Mouse (Mus musculus) embryonic fibroblast, embryonic 13.5 days (primary cell): ENCODE results near the gene Olfr896-ps1. TPM values are rescaled to one million over a fixed set of nuclear protein-coding genes. Genes with fewer than 3 reads are reported as not detected.

Experiments used
- H3K27ac ChIP-seq: 2 replicates; pipeline ENCODE4 v1.5.1; 2012; ENCODE audit warnings: low read length, control low read depth, inconsistent platforms; ENCODE audit not compliant: insufficient read depth
- H3K4me1 ChIP-seq: 2 replicates; pipeline ENCODE4 v1.6.1; 2011; ENCODE audit warnings: low read length; ENCODE audit not compliant: control insufficient read depth, insufficient read depth
- H3K4me3 ChIP-seq: 2 replicates; pipeline ENCODE4 v1.5.1; 2011; ENCODE audit warnings: mild to moderate bottlenecking, control low read depth, low read length; ENCODE audit not compliant: insufficient read depth
- CTCF ChIP-seq: IDR thresholded peaks from 2 replicates; pipeline ENCODE4 v1.5.1; 2011; ENCODE audit warnings: mild to moderate bottlenecking, control low read depth, low read length, moderate library complexity, borderline replicate concordance; ENCODE audit not compliant: insufficient read depth
- POLR2A ChIP-seq: IDR thresholded peaks from 2 replicates; pipeline ENCODE4 v1.6.1; 2011; ENCODE audit warnings: low read depth, mild to moderate bottlenecking, control low read depth, low read length, moderate library complexity
- polyA plus RNA-seq: library from polyadenylated mRNA; stranded (reverse); fragments of >200 nt; gene quantifications from 2 replicates; pipeline ENCODE4 v1.2.4, GENCODE M21; 2011; ENCODE audit warnings: low read depth; ENCODE audit not compliant: missing spikeins, insufficient read length

Olfr896-ps1 gene
- polyA plus RNA-seq = not detected in 2 replicates

GRCm38 (mm10) chr9:38290807-38291206 is at the start of gene Olfr896-ps1:
Gene Olfr896-ps1 (plus strand): TSS chr9:38291107.
- Histone ChIP-seq H3K4me1 (no peaks in the 10 kb centered on the region), H3K27ac (no peak within 1 kb of the TSS), H3K4me3 (no peak within 1 kb of the TSS)
- no peak for TF ChIP-seq CTCF
- no peak for TF ChIP-seq POLR2A

- H3K27ac ChIP-seq = no peak within 1 kb of the TSS
- H3K4me1 ChIP-seq = no peaks in the 10 kb centered on the region
- no peak for TF ChIP-seq POLR2A
- no peak for TF ChIP-seq CTCF
- H3K4me3 ChIP-seq = no peak within 1 kb of the TSS
Measured at GRCm38 (mm10) chr9:38252474-38252873, 38.4 kb upstream of the Olfr896-ps1 start, which contains the start of gene Olfr143. Gene Olfr143 (plus strand): TSS chr9:38252774.

- no peak for TF ChIP-seq CTCF
- no peak for TF ChIP-seq POLR2A
- H3K4me3 ChIP-seq = no peak within 1 kb of the TSS
- no peaks in the 10 kb centered on the region for H3K4me1 ChIP-seq
- H3K27ac ChIP-seq = no peak within 1 kb of the TSS
Measured at GRCm38 (mm10) chr9:38267551-38267950, 23.4 kb upstream of the Olfr896-ps1 start, which contains the start of gene Olfr895. Gene Olfr895 (plus strand): TSS chr9:38267851.

GRCm38 (mm10) chr9:38328760-38329159 is 37.9 kb downstream of the Olfr896-ps1 start, which contains the start of gene Olfr25:
Gene Olfr25 (plus strand): TSS chr9:38329060.
- Histone ChIP-seq H3K4me1 (no peaks in the 10 kb centered on the region), H3K4me3 (no peak within 1 kb of the TSS), H3K27ac (no peak within 1 kb of the TSS)
- TF ChIP-seq POLR2A (no peak), CTCF (no peak)

Other genes starting within 250 kb of the Olfr896-ps1 start
- not detected in 2 replicates for gene Olfr884, start 244.6 kb upstream of the Olfr896-ps1 start, polyA plus RNA-seq
- gene Olfr885, start 229.8 kb upstream of the Olfr896-ps1 start, polyA plus RNA-seq = not detected in 2 replicates
- not detected in 2 replicates for gene Olfr887, start 207.0 kb upstream of the Olfr896-ps1 start, polyA plus RNA-seq
- not detected in 2 replicates for gene Olfr888, start 183.0 kb upstream of the Olfr896-ps1 start, polyA plus RNA-seq
- 0.09 TPM in 1 of 2 replicates, not detected in the other for gene Olfr889, start 175.9 kb upstream of the Olfr896-ps1 start, polyA plus RNA-seq
- not detected in 2 replicates for gene Olfr890, start 148.6 kb upstream of the Olfr896-ps1 start, polyA plus RNA-seq
- not detected in 2 replicates for gene Olfr891, start 110.3 kb upstream of the Olfr896-ps1 start, polyA plus RNA-seq
- gene Olfr893, start 82.7 kb upstream of the Olfr896-ps1 start, polyA plus RNA-seq = not detected in 2 replicates
- gene Olfr894, start 73.1 kb upstream of the Olfr896-ps1 start, polyA plus RNA-seq = not detected in 2 replicates
- gene Olfr143, start 38.3 kb upstream of the Olfr896-ps1 start, polyA plus RNA-seq = not detected in 2 replicates
- not detected in 2 replicates for gene Olfr895, start 23.3 kb upstream of the Olfr896-ps1 start, polyA plus RNA-seq
- not detected in 2 replicates for gene Olfr25, start 38.0 kb downstream of the Olfr896-ps1 start, polyA plus RNA-seq
- gene Olfr898, start 57.3 kb downstream of the Olfr896-ps1 start, polyA plus RNA-seq = not detected in 2 replicates
- gene Olfr250, start 75.8 kb downstream of the Olfr896-ps1 start, polyA plus RNA-seq = not detected in 2 replicates
- not detected in 2 replicates for gene Olfr251, start 86.0 kb downstream of the Olfr896-ps1 start, polyA plus RNA-seq
- not detected in 2 replicates for gene Olfr147, start 110.6 kb downstream of the Olfr896-ps1 start, polyA plus RNA-seq
- not detected in 2 replicates for gene Olfr901, start 138.3 kb downstream of the Olfr896-ps1 start, polyA plus RNA-seq
- gene Olfr902, start 156.5 kb downstream of the Olfr896-ps1 start, polyA plus RNA-seq = not detected in 2 replicates
- gene Olfr904, start 172.0 kb downstream of the Olfr896-ps1 start, polyA plus RNA-seq = not detected in 2 replicates
- 0.12 and 0.32 TPM in 2 replicates for gene Olfr905, start 180.0 kb downstream of the Olfr896-ps1 start, polyA plus RNA-seq
- gene Olfr906, start 196.0 kb downstream of the Olfr896-ps1 start, polyA plus RNA-seq = not detected in 2 replicates
- gene Olfr907, start 204.7 kb downstream of the Olfr896-ps1 start, polyA plus RNA-seq = not detected in 2 replicates
- gene Olfr911-ps1, start 230.5 kb downstream of the Olfr896-ps1 start, polyA plus RNA-seq = not detected in 2 replicates
- not detected in 2 replicates for gene Olfr910, start 246.7 kb downstream of the Olfr896-ps1 start, polyA plus RNA-seq